Mouse (Mus musculus): ENCODE results near the gene Pidd1. TPM values are rescaled to one million over a fixed set of nuclear protein-coding genes. Genes with fewer than 3 reads are reported as not detected.

Pidd1 gene
- total and polyA plus RNA-seq, 3 experiments: 5.8 to 24.9 (median 7.8) TPM

DNA sequence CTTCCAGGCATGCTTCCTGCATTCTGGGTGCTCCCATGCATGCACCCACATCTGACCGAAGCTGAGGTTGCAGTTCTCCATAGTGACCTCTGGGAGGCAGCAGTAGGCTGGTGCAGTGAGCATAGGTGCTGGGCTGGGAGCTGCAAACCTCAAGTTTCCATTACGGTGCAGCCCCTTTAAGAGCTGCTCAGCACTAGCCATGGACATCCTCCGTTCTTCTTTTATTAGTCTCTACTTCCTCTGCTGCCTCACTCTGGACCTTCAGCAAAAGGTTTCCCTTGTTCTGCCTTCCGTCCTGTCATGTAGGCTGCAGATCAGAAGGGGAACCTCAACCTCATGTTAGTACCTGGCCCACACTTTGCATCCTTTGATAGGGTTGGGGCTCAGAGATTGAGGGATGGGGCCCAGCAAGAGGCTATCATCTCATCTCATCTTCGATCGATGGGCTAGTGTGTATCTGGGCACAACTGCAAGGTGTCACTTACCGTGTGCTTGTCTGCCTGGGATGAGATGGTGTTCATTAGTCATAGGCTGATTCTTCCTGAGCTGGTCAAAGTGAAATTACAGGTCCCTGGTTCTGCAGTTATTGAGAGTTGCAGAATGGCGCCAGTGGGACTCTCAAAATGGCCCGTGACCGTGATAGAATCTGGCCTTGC lies 37.1 kb upstream of the Pidd1 start:
- dilution Hi-C loops (cut with MboI; ENCODE audit: extremely low pct_ligation_motif_present, extremely low pct_unique_long_range_greater_than_20kb, low sequenced_read_pairs): no loop called here
- Histone ChIP-seq H3K4me2 (ENCODE audit: insufficient read depth, low read depth, poor library complexity, severe bottlenecking) (peak overlapping the region; percentile 88), H3K4me1 (ENCODE audit: control insufficient read depth in 1 of 2, insufficient read depth in 2 of 2) (peaks cover 19 to 41% of the 10 kb centered on the region in 2 experiments), H3K79me2 (replicated peaks; ENCODE audit: control insufficient read depth, extremely low read depth, insufficient read depth, poor library complexity, severe bottlenecking) (no peaks in the 10 kb centered on the region), H3K9ac (ENCODE audit: insufficient read depth, low read depth) (no peak overlapping the region; the same call in 1 of the 2 replicates), H3K27me3 (replicated peaks) (peaks cover 4% of the 10 kb centered on the region), H3K27ac (ENCODE audit: insufficient read depth, low read depth) (peak overlapping the region; percentile 45), H3K9me3 (replicated peaks; ENCODE audit: low read length) (no peaks in the 10 kb centered on the region), H3K36me3 (replicated peaks in 1 of 2; ENCODE audit: control insufficient read depth in 1 of 2, insufficient read depth in 1 of 2, low read length in 1 of 2) (peaks cover 0 to 32% of the 10 kb centered on the region in 2 experiments), H3K4me3 (replicated peaks in 1 of 3; ENCODE audit: low read depth in 2 of 3, low read length in 2 of 3, poor library complexity in 1 of 3) (peak overlapping the region; percentile 21 to 25 (median 23))
- DNase-seq (ENCODE audit: extremely low read depth): peak; percentile 95
- TF ChIP-seq BHLHE40 (IDR thresholded peaks at IDR 0.05; ENCODE audit: low read depth, low read length): peak; percentile 43; the same call in 1 of the 2 replicates
- TF ChIP-seq RAD21 (IDR thresholded peaks at IDR 0.05; ENCODE audit: low read depth, low read length): peak; percentile 94
- no peak for TF ChIP-seq UBTF (IDR thresholded peaks at IDR 0.05; ENCODE audit: low read depth, low read length)
- peak; percentile 68 for TF ChIP-seq MXI1 (IDR thresholded peaks at IDR 0.05; ENCODE audit: low read depth, low read length)
- TF ChIP-seq CHD2 (IDR thresholded peaks at IDR 0.05; ENCODE audit: low read length): no peak
- TF ChIP-seq IRF4 (IDR thresholded peaks at IDR 0.05; ENCODE audit: low read depth, low read length): peak; percentile 89
- TF ChIP-seq NRF1 (IDR thresholded peaks at IDR 0.05; ENCODE audit: low read depth, low read length): peak; percentile 40; the same call in 1 of the 2 replicates
- peak; percentile 75 for TF ChIP-seq NELFE (IDR thresholded peaks at IDR 0.05; ENCODE audit: low read depth, low read length)
- TF ChIP-seq CHD1 (IDR thresholded peaks at IDR 0.05; ENCODE audit: low read depth, low read length): no peak
- TF ChIP-seq JUN (IDR thresholded peaks at IDR 0.05; ENCODE audit: insufficient read depth, low read depth, low read length): 0 out of 2 replicates have a peak, but pooled peaks have one; percentile 11
- TF ChIP-seq SMC3 (IDR thresholded peaks at IDR 0.05; ENCODE audit: low read depth, low read length): peak; percentile 90
- no peak for TF ChIP-seq USF2 (conservative IDR thresholded peaks at IDR 0.05; ENCODE audit: low read depth, low read length)
- peak; percentile 80; the same call in 1 of the 2 replicates for TF ChIP-seq MEF2A (IDR thresholded peaks at IDR 0.05; ENCODE audit: borderline replicate concordance, low read depth, low read length)
- TF ChIP-seq POLR2A (IDR thresholded peaks at IDR 0.05; ENCODE audit: low read depth, low read length): no peak
- no peak for TF ChIP-seq ZNF384 (IDR thresholded peaks at IDR 0.05; ENCODE audit: low read depth, low read length)
- TF ChIP-seq CTCF (conservative IDR thresholded peaks at IDR 0.05 in 1 of 2, IDR thresholded peaks at IDR 0.05 in 1 of 2; ENCODE audit: low read depth in 2 of 2, low read length in 2 of 2): peak; percentile 95
- TF ChIP-seq E2F4 (IDR thresholded peaks at IDR 0.05; ENCODE audit: insufficient replicate concordance, low read depth, low read length): no peak
- no peak for TF ChIP-seq ZMIZ1 (IDR thresholded peaks at IDR 0.05; ENCODE audit: low read depth, low read length)
- peak; percentile 61; the same call in 1 of the 2 replicates for TF ChIP-seq MAX (IDR thresholded peaks at IDR 0.05; ENCODE audit: low read length)
- TF ChIP-seq JUND (conservative IDR thresholded peaks at IDR 0.05; ENCODE audit: low read depth, low read length): 0 out of 2 replicates have a peak, but pooled peaks have one; percentile 15
- TF ChIP-seq USF1 (IDR thresholded peaks at IDR 0.05; ENCODE audit: low read depth, low read length): no peak
- TF ChIP-seq TCF12 (IDR thresholded peaks at IDR 0.05; ENCODE audit: low read depth, low read length): peak; percentile 47; the same call in 1 of the 2 replicates
- TF ChIP-seq ETS1 (conservative IDR thresholded peaks at IDR 0.05; ENCODE audit: low read depth, low read length): peak; percentile 41; the same call in 1 of the 2 replicates
- TF ChIP-seq SIN3A (IDR thresholded peaks at IDR 0.05; ENCODE audit: low read length): peak; percentile 68
- TF ChIP-seq TBP (conservative IDR thresholded peaks at IDR 0.05; ENCODE audit: low read depth, low read length): no peak
- no peak for TF ChIP-seq GABPA (IDR thresholded peaks at IDR 0.05; ENCODE audit: insufficient replicate concordance, low read depth, low read length)
- TF ChIP-seq KAT2A (IDR thresholded peaks at IDR 0.05; ENCODE audit: insufficient replicate concordance, low read length): no peak
- no peak for TF ChIP-seq ZKSCAN1 (IDR thresholded peaks at IDR 0.05; ENCODE audit: borderline replicate concordance, low read depth, low read length)
- TF ChIP-seq POLR2AphosphoS2 (IDR thresholded peaks at IDR 0.05; ENCODE audit: low read depth, low read length): no peak
- peak; percentile 56 for TF ChIP-seq HCFC1 (IDR thresholded peaks at IDR 0.05; ENCODE audit: low read depth, low read length)
- TF ChIP-seq MAFK (IDR thresholded peaks at IDR 0.05; ENCODE audit: insufficient replicate concordance, low read length): peak; percentile 70; the same call in 1 of the 2 replicates
- peak; percentile 70; the same call in 1 of the 2 replicates for TF ChIP-seq MYC (IDR thresholded peaks at IDR 0.05; ENCODE audit: low read depth, low read length)
- TF ChIP-seq PAX5 (IDR thresholded peaks at IDR 0.05; ENCODE audit: low read length): no peak
- TF ChIP-seq EP300 (IDR thresholded peaks at IDR 0.05; ENCODE audit: low read length): peak; percentile 74
- peak; percentile 53 for TF ChIP-seq ELF1 (IDR thresholded peaks at IDR 0.05; ENCODE audit: low read depth, low read length)
- TF ChIP-seq MAZ (IDR thresholded peaks at IDR 0.05; ENCODE audit: low read depth, low read length): peak; percentile 78
- TF ChIP-seq ZC3H11A (IDR thresholded peaks at IDR 0.05; ENCODE audit: low read depth, low read length): peak; percentile 45; the same call in 1 of the 2 replicates
- 0 out of 2 replicates have a peak, but pooled peaks have one; percentile 49 for TF ChIP-seq RCOR1 (conservative IDR thresholded peaks at IDR 0.05; ENCODE audit: low read depth, low read length)
- in situ Hi-C loops (cut with MboI; ENCODE audit: low pct_ligation_motif_present, low pct_unique_long_range_greater_than_20kb, low sequenced_read_pairs): loop anchor here (5.0 kb wide), 1 partner anchor 46 kb away; no protein-coding TSS in a partner anchor

All from CH12.LX (cell line).